Mouse (Mus musculus) G1E (cell line): ENCODE results near the gene Prm2.

Experiments
- CTCF ChIP-seq: IDR thresholded peaks from 2 replicates; pipeline ENCODE4 v1.5.1; 2012; ENCODE audit warnings: low read depth, low read length, inconsistent platforms, mixed read lengths
- GATA1 ChIP-seq: IDR thresholded peaks from 2 replicates; pipeline ENCODE4 v1.6.1; 2012; ENCODE audit warnings: borderline replicate concordance, low read length, inconsistent platforms, mixed read lengths
- GATA2 ChIP-seq: IDR thresholded peaks from 2 replicates; pipeline ENCODE4 v1.6.1; 2012; ENCODE audit warnings: low read depth, low read length, inconsistent platforms, borderline replicate concordance
- POLR2AphosphoS5 ChIP-seq: IDR thresholded peaks from 2 replicates; pipeline ENCODE4 v1.6.1; 2012; ENCODE audit warnings: low read depth, low read length, inconsistent platforms; ENCODE audit not compliant: insufficient replicate concordance
- TAL1 ChIP-seq: conservative IDR thresholded peaks from 2 replicates; pipeline ENCODE4 v1.6.1; 2012; ENCODE audit warnings: low read depth, low read length, inconsistent platforms, mixed read lengths

- no peak for TF ChIP-seq CTCF
- TF ChIP-seq TAL1 = no peak
- TF ChIP-seq GATA1 = no peak
- TF ChIP-seq POLR2AphosphoS5 = no peak
- no peak for TF ChIP-seq GATA2
Observed at GRCm38 (mm10) chr16:10771769-10772510, 24.0 kb downstream of the Prm2 start.
